Mouse (Mus musculus): ENCODE data around the gene Hal.

Hal gene

DNA sequence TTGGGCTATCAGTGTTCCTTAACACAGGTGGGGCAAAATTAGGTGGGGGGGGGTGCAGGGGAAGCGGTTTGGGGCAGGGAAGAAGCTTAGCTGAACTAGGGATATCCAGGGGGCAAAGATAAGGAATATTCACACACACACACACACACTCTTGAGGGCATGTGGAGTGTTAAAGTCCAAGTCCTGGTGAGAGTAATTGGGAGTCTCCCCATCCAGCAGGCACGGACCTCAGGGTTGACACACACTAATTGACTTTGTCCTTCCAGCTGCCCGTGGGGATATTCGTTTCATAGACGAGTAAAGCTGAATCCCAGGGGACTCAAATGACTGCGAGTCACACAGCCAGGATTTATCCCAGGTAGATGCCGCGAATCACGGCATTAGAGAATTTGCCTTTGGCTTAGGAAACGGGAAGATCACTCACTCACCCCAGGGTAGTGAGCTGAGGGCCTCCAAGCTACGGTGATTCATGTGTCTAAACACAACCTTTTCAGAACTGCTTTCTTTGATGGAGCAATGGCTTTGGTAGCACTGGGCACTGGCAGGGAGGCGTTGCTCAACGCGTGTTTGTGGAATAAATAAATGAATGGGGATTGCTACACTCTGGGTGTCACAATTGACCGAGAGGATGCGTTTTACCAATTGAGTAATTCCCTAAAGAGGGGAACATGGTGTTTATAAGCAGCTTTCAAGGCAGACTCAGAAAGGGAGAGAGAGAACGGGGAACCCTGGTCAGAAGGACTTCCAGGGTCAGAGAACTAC lies at the start of gene Hal:
Gene Hal (plus strand): TSS at position 703 of the 762 bp plus-strand sequence.
- in situ Hi-C loops (cut with MboI; ENCODE audit: unreplicated experiment in 2 of 2), result loop anchor here in 1 of 2 experiments (5.0 to 25.0 kb wide), 2 partner anchors 89 to 324 kb away; no protein-coding TSS in a partner anchor

DNA sequence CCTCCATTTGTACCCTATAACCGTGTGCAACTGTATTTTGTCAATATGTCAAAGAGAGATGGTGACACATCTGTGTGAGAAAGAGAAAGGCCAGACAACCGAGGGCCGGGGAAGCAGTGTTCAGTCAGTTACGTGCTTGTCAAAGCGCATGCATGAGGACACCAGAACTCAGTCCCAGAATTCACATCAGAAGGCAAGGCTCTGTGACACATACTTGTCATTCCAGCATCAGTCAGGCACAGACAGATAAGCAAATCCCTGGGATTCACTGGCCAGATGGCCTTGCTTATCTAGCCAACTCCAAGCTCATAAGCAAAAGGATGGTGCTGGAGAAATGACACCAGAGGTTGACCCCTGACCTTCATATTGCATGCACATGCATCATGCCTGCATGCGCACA lies 47.1 kb upstream of the Hal start:
- in situ Hi-C loops (cut with MboI; ENCODE audit: unreplicated experiment in 2 of 2), result no loop called here

- in situ Hi-C loops (cut with MboI; ENCODE audit: unreplicated experiment in 2 of 2), result no loop called here
Measured at GRCm38 (mm10) chr10:93442183-93442582, 46.4 kb upstream of the Hal start.

- in situ Hi-C loops (cut with MboI; ENCODE audit: unreplicated experiment in 2 of 2), result no loop called here
Measured at GRCm38 (mm10) chr10:93444407-93444806, 44.2 kb upstream of the Hal start.

- in situ Hi-C loops (cut with MboI; ENCODE audit: unreplicated experiment in 2 of 2), result no loop called here
Measured at GRCm38 (mm10) chr10:93447398-93447797, 41.2 kb upstream of the Hal start.

DNA sequence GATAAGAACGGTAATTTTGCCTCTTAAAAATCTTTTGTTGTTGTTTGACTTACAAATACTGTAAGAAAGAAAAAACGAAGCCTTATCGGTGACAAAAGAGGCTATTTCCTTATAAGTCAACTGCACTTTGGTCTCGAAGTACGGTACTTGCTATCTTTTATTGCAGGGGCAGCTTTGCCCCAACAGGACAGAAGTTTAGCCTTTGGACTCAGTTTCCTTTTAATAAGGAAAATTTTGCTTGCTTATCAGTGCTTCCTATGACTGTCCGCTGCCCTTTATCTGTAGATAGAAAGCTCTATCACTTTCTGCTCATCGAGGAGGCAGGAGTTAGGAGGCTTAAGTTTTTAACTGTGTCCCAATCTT lies 33.9 kb upstream of the Hal start:
- in situ Hi-C loops (cut with MboI; ENCODE audit: unreplicated experiment in 2 of 2), result loop anchor here (5.0 to 25.0 kb wide), 3 partner anchors 287 to 1767 kb away; no protein-coding TSS in a partner anchor

- in situ Hi-C loops (cut with MboI; ENCODE audit: unreplicated experiment in 2 of 2), result loop anchor here in 1 of 2 experiments (25.0 kb wide), 1 partner anchor 1773 kb away; no protein-coding TSS in a partner anchor
Measured at GRCm38 (mm10) chr10:93460106-93460505, 28.5 kb upstream of the Hal start.

DNA sequence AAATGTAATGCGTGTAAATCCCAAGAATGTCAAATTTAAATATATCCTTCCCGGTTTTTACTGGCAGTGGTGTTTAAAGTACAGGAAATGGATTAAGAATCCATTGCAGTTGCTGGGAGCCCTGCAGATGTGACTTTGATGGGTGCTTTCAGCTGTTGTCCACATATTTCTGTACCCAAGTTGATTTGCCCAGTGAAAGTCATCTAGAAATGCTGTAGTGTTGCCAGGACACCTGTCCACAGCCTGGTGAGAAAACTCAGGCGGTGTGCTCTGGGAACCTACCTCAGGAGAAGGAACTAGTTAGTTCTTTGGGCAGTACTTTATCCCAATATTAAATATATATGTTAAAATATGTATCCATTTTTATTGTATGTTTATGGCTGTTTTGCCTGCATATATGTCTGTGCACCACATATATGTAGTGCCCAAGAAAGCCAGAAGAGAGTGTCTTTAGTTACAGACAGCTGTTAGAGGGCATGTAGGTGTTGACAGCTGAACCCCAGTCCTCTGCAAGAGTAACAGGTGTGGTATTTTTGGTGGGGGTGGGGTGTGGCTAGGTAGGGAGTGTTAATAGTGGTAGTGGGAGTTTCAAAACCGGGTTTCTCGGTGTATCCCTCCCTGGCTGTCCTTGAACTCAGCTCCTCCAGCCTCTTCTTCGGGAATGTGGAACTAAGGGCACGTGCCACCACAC lies 25.7 kb upstream of the Hal start:
- in situ Hi-C loops (cut with MboI; ENCODE audit: unreplicated experiment in 2 of 2), result loop anchor here in 1 of 2 experiments (25.0 kb wide), 1 partner anchor 1776 kb away; no protein-coding TSS in a partner anchor

DNA sequence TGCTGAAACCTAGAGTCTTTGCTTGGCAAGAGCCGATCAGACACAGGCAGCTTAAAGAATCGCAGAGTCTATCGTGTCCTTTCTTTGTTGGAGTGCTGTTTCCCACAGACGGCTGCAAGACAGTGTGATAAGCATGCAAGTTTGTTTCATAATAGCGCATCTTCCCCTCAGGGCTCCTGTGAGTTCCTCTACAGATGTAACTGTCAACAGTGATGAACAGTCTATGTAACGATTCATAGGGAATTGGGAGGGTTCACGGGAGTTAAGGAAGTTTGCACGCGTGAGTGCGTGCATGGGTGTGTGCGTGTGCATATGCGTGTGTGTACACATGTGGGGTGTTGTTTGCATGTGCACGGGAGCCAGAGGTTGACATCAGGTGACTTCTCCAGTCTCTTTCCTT lies 25.0 kb upstream of the Hal start:
- in situ Hi-C loops (cut with MboI; ENCODE audit: unreplicated experiment in 2 of 2), result loop anchor here in 1 of 2 experiments (25.0 kb wide), 1 partner anchor 1776 kb away; no protein-coding TSS in a partner anchor

DNA sequence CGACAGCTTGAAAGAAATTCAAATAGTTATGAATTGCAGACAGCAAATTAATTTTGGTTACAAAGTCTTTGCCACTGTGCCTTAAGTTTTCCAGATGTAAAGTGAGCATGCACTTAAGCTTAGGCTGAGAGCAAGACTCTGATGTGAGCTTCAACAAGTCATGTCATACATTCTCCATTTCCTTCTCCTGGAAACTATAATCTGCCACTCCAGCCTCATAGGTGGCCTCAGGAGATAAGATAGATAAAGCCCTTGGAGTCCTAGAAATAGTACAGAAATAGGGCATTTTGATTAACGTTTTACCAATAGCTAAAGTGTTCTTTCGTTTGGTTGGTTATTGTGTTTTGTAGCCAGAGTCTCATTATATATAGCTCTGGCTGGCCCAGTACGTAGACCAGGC lies 21.3 kb upstream of the Hal start:
- in situ Hi-C loops (cut with MboI; ENCODE audit: unreplicated experiment in 2 of 2), result loop anchor here in 1 of 2 experiments (25.0 kb wide), 1 partner anchor 1780 kb away; no protein-coding TSS in a partner anchor

GRCm38 (mm10) chr10:93467791-93468190 lies 20.8 kb upstream of the Hal start:
- in situ Hi-C loops (cut with MboI; ENCODE audit: unreplicated experiment in 2 of 2), result loop anchor here in 1 of 2 experiments (25.0 kb wide), 1 partner anchor 1780 kb away; no protein-coding TSS in a partner anchor

DNA sequence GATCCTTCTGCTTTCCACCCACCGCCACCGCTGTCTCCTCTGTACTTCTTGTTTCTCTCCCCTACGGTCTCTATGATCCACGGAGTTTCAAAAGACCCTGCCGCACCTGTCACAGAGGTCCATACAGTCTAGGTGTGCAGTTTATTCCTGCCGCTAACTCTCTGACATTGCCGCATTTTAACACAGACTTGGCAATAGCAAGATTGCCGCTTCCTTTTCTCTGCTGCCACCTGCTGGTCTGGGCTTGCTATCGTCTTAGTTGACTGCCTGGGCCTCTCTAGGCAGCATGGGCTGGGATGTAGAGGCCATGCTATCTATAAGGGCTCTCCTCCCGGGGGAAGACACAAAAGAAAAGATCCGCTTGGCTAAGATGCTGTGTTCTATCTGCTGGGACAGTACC lies 17.2 kb upstream of the Hal start:
- in situ Hi-C loops (cut with MboI; ENCODE audit: unreplicated experiment in 2 of 2), result loop anchor here (5.0 to 25.0 kb wide), 4 partner anchors 39 to 1784 kb away; no protein-coding TSS in a partner anchor

DNA sequence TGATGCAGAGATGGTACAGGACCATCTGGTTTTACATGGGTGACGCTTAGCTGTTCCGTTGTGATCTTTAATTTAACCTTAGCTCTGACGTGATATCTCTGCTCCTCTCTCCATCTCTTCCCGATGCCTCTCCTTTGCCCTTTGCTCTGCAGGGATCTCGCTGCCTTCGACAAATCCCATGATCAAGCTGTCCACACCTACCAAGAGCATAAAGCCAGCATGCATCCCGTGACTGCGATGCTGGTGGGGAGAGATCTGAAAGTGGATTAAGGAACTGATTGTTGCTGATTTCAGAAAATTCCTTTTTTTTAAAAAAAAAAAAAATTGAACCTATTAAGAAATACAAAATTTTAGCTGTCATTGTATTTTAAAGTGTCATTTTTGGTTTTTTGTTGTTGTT lies 4.1 kb upstream of the Hal start:
- in situ Hi-C loops (cut with MboI; ENCODE audit: unreplicated experiment in 2 of 2), result loop anchor here in 1 of 2 experiments (25.0 kb wide), 1 partner anchor 328 kb away; no protein-coding TSS in a partner anchor

GRCm38 (mm10) chr10:93485055-93485691 lies 3.4 kb upstream of the Hal start:
- in situ Hi-C loops (cut with MboI; ENCODE audit: unreplicated experiment in 2 of 2), result loop anchor here in 1 of 2 experiments (5.0 to 25.0 kb wide), 2 partner anchors 92 to 327 kb away; no protein-coding TSS in a partner anchor

DNA sequence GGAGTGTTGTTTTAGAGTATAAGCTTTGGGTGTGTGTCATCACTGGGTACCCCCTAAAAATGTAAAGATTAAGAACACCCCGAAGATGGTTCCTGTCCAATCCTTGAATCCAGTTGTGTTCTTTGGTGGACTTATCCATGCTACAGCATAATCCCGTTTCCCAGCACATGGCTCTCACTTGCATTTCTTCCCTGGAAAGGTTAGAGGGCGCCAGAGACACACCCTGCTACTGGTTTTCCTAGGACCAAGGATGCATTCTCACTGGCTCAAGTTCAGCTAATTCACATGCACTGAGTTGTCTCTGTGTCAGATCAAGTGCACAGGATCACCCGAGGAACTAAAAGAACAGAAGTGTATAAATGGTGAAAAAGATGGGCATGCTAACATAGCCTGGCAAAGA lies 1.9 kb upstream of the Hal start:
- in situ Hi-C loops (cut with MboI; ENCODE audit: unreplicated experiment in 2 of 2), result loop anchor here in 1 of 2 experiments (5.0 to 25.0 kb wide), 2 partner anchors 91 to 326 kb away; no protein-coding TSS in a partner anchor

GRCm38 (mm10) chr10:93488828-93489226 lies 259 bp downstream of the Hal start:
- in situ Hi-C loops (cut with MboI; ENCODE audit: unreplicated experiment in 2 of 2), result loop anchor here in 1 of 2 experiments (5.0 to 25.0 kb wide), 2 partner anchors 88 to 323 kb away; no protein-coding TSS in a partner anchor

- in situ Hi-C loops (cut with MboI; ENCODE audit: unreplicated experiment in 2 of 2), result loop anchor here (5.0 to 25.0 kb wide), 4 partner anchors 47 to 322 kb away; no protein-coding TSS in a partner anchor
Measured at GRCm38 (mm10) chr10:93490451-93490850, 1.9 kb downstream of the Hal start.

GRCm38 (mm10) chr10:93500864-93501263 lies 12.3 kb downstream of the Hal start:
- in situ Hi-C loops (cut with MboI; ENCODE audit: unreplicated experiment in 2 of 2), result no loop called here

GRCm38 (mm10) chr10:93501346-93501745 lies 12.8 kb downstream of the Hal start:
- in situ Hi-C loops (cut with MboI; ENCODE audit: unreplicated experiment in 2 of 2), result no loop called here

DNA sequence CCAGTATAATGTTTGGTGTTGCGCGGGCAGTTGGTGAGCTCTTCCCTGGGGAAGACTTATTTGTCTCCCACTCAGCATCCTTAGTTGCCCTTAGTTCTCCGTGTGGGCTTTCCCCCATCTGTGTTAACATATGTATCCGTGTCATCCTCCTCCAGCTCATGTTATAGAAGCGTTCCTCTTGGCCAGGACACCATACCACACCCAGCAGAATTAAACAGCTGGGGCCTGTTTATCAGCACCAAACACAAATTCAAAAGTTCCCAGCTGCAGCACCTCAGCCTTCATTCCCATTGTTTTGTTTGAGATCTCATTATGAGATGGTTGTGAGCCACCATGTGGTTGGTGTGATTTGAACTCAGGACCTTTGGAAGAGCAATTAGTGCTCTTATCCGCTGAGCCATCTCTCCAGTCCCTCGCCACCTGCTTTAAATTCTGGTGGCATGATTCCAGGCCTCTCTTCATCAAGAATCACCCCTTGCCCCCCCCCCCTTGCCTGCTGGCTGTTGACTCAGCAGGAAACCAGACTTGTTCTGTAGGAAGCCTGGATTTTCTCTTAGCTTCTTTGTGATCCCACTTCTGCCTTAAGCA lies 19.9 kb downstream of the Hal start:
- in situ Hi-C loops (cut with MboI; ENCODE audit: unreplicated experiment in 2 of 2), result no loop called here

Measured in v-Abl transformed pro-B cells (cell line).